Mouse (Mus musculus) C2C12 (cell line): ENCODE results near the gene Ptpro.

Experiments used
- CEBPB ChIP-seq: IDR thresholded peaks from one replicate; pipeline ENCODE4 v1.6.1; 2011; ENCODE audit warnings: low read depth, mild to moderate bottlenecking, control low read depth, moderate library complexity
- CTCF ChIP-seq: IDR thresholded peaks from one replicate; pipeline ENCODE4 v1.5.1; 2011; ENCODE audit not compliant: control insufficient read depth, insufficient read depth, insufficient read length
- FOSL1 ChIP-seq: IDR thresholded peaks from one replicate; pipeline ENCODE4 v1.8.0; 2011; ENCODE audit warnings: mild to moderate bottlenecking, low read length; ENCODE audit not compliant: poor library complexity, insufficient read depth, severe bottlenecking
- MAX ChIP-seq: IDR thresholded peaks from one replicate; pipeline ENCODE4 v1.6.1; 2011; ENCODE audit warnings: mild to moderate bottlenecking, control low read depth
- MYOD1 ChIP-seq: IDR thresholded peaks from one replicate; pipeline ENCODE4 v1.6.1; 2011; ENCODE audit warnings: low read depth; ENCODE audit not compliant: control insufficient read depth, insufficient read length
- MYOG ChIP-seq: IDR thresholded peaks from one replicate; pipeline ENCODE4 v1.6.1; 2011; ENCODE audit not compliant: control insufficient read depth, insufficient read length; ENCODE audit errors: extremely low read depth
- USF1 ChIP-seq: IDR thresholded peaks from one replicate; pipeline ENCODE4 v1.6.1; 2011; ENCODE audit warnings: low read depth, mild to moderate bottlenecking, control low read depth, moderate library complexity

DNA sequence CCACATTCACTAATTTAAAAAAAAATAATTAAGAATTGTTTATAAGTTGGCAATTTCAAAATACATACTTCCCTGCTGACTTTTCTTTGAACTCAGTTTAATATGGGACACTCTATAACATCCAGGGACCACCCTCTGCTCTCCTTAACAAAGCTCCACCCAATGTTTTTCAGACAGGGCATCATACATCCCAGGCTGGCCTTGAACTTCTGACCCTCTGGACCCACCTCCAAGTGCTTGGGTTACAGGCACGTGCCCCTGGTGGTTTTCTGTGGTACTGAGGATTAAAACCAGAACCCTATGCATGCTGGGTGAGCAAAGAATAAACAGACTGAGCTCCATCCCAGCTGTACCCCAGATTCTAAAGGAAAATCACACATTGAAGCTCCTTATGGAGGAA, 251.9 kb downstream of the Ptpro start:
- TF ChIP-seq CTCF = no peak
- no peak for TF ChIP-seq CEBPB
- TF ChIP-seq MAX = no peak
- no peak for TF ChIP-seq USF1
- TF ChIP-seq MYOG = no peak
- TF ChIP-seq MYOD1 = no peak
- no peak for TF ChIP-seq FOSL1
